Mouse (Mus musculus) megakaryocyte, embryonic 14.5 days (primary cell): ENCODE results near the gene Ppt2.

Experiments used
- FLI1 ChIP-seq: IDR thresholded peaks from 2 replicates; pipeline ENCODE4 v1.6.1; 2012; ENCODE audit warnings: low read length, inconsistent platforms, mixed read lengths
- GATA1 ChIP-seq: IDR thresholded peaks from 3 replicates; pipeline ENCODE4 v1.6.1; 2012; ENCODE audit warnings: mixed read lengths, low read length, inconsistent platforms, borderline replicate concordance

- TF ChIP-seq GATA1 (no peak), FLI1 (no peak)
Observed at GRCm38 (mm10) chr17:34649106-34649864, 21.0 kb upstream of the Ppt2 start.
